19 mouse cellular contexts compared by ENCODE assay signal in the genomic region with DNA sequence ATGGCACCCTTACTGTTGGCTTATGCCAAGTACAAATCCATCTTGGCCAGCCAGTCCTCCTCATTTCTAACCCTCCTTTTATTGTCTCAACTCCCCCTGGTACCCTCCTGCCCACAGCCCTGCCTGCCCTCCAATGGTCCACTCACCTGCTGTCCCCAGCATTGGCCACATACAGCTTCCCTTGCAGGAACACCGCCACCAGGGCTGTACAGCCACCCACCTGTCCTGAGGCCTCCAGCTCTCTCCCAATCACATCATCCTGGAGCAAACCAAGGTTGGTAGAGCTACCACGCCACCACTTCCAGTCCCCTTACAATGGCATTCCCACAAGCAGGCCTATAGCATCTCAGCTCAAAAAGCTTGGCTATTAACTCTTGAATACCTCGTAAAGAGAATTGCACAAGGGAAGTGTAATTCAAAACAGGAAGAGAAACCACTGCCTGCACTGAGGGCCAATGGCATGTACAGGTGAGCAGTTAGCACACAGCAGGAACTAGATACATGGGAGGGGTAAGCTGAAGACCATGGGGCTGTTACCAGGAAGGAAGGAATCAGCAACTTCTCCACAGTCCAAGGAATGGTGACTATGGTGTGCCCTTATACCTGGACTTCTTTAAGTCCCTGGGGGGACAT. TPM values are rescaled to one million over a fixed set of nuclear protein-coding genes. Genes with fewer than 3 reads are reported as not detected.
DNase-seq lines count a peak whose midpoint lies in the region; ATAC-seq and TF ChIP-seq lines count a peak whose summit lies in the region.
"Had no signal": no experiment of that assay in that cellular context is flagged by ENCODE, and none has a peak within 500 bp of the region (broad histone marks: within the 10 kb centered on the region; RNA-seq: fewer than 3 reads in every experiment).

No protein-coding gene starts in this region.

- H3K4me1 ChIP-seq in stomach, embryonic 15.5 days: peaks cover 20% of the 10 kb centered on the region
- no peaks in the 10 kb centered on the region for H3K4me1 ChIP-seq in stomach, postnatal 0 days (replicated peaks; ENCODE audit: control insufficient read depth, insufficient read depth)
- H3K4me1 ChIP-seq in limb, embryonic 12.5 days (replicated peaks): peaks cover 24% of the 10 kb centered on the region

- H3K27ac ChIP-seq in stomach, embryonic 15.5 days: no peak overlapping the region
- H3K27ac ChIP-seq in stomach, postnatal 0 days (replicated peaks): no peak overlapping the region
- no peak overlapping the region for H3K27ac ChIP-seq in limb, embryonic 12.5 days
- H3K27ac ChIP-seq: embryonic facial prominence, embryonic 12.5 days; hindbrain, embryonic 10.5 days; neural tube, embryonic 15.5 days had no signal

- H3K27me3 ChIP-seq in stomach, embryonic 15.5 days (replicated peaks): no peaks in the 10 kb centered on the region
- no peaks in the 10 kb centered on the region for H3K27me3 ChIP-seq in stomach, postnatal 0 days (ENCODE audit: control insufficient read depth, insufficient read depth, low read length)
- no peaks in the 10 kb centered on the region for H3K27me3 ChIP-seq in limb, embryonic 12.5 days
- H3K27me3 ChIP-seq: embryonic facial prominence, embryonic 12.5 days; neural tube, embryonic 15.5 days had no signal

- H3K36me3 ChIP-seq in stomach, embryonic 15.5 days: peaks cover 11% of the 10 kb centered on the region
- no peaks in the 10 kb centered on the region for H3K36me3 ChIP-seq in stomach, postnatal 0 days (ENCODE audit: control insufficient read depth, insufficient read depth, low read length)
- H3K36me3 ChIP-seq in limb, embryonic 12.5 days: peaks cover 43% of the 10 kb centered on the region

- peak; percentile 90 for DNase-seq in heart, adult 11 months
- DNase-seq in heart, postnatal 10 days: no peak
- DNase-seq in stomach, postnatal 0 days (ENCODE audit: low spot score): no peak
- DNase-seq in thymus, postnatal 25 days: no peak
- DNase-seq in cerebellum, postnatal 14 days: no peak
- DNase-seq: adrenal gland, adult 2 months; forebrain, postnatal 0 days; kidney, adult 9 months; kidney, postnatal 4 days; retina, postnatal 1 day; thymus, postnatal 36 days had no signal

- TF ChIP-seq CTCF in stomach, postnatal 0 days (IDR thresholded peaks at IDR 0.05; ENCODE audit: low read depth): no peak

- H3K4me3 ChIP-seq in stomach, embryonic 15.5 days (replicated peaks): no peak overlapping the region
- H3K4me3 ChIP-seq in stomach, postnatal 0 days (ENCODE audit: low read depth, low read length): no peak overlapping the region
- no peak overlapping the region for H3K4me3 ChIP-seq in limb, embryonic 12.5 days (replicated peaks)
- H3K4me3 ChIP-seq: neural tube, embryonic 15.5 days had no signal

- TF ChIP-seq EP300 in stomach, postnatal 0 days (optimal IDR thresholded peaks at IDR 0.05): no peak

- WGBS in stomach, embryonic 15.5 days: 88% methylated on average over 3 of the region's 3 CpGs
- WGBS in stomach, postnatal 0 days: 88% methylated on average over 3 of the region's 3 CpGs
- WGBS in limb, embryonic 12.5 days: 76% methylated on average over 3 of the region's 3 CpGs

- no peaks in the 10 kb centered on the region for H3K9me3 ChIP-seq in stomach, embryonic 15.5 days
- H3K9me3 ChIP-seq in stomach, postnatal 0 days (ENCODE audit: control insufficient read depth, low read length): no peaks in the 10 kb centered on the region
- H3K9me3 ChIP-seq in limb, embryonic 12.5 days: no peaks in the 10 kb centered on the region
- H3K9me3 ChIP-seq: embryonic facial prominence, embryonic 12.5 days; G1E; hindbrain, embryonic 10.5 days; neural tube, embryonic 15.5 days had no signal

- intact Hi-C loops in heart, postnatal 10 days (cut with DNase I): no loop called here

- H3K4me2 ChIP-seq in stomach, embryonic 15.5 days: peak overlapping the region; percentile 63; the same call in 1 of the 2 replicates
- H3K4me2 ChIP-seq in stomach, postnatal 0 days (replicated peaks; ENCODE audit: low read depth): no peak overlapping the region
- H3K4me2 ChIP-seq in limb, embryonic 12.5 days: peak overlapping the region; percentile 67; the same call in 1 of the 2 replicates
- H3K4me2 ChIP-seq: neural tube, embryonic 15.5 days had no signal

- no peak overlapping the region for H3K9ac ChIP-seq in stomach, embryonic 15.5 days
- H3K9ac ChIP-seq in stomach, postnatal 0 days (ENCODE audit: low read length): no peak overlapping the region
- peak overlapping the region; percentile 37; the same call in 1 of the 2 replicates for H3K9ac ChIP-seq in limb, embryonic 12.5 days (replicated peaks)
- H3K9ac ChIP-seq: embryonic facial prominence, embryonic 12.5 days; forebrain, postnatal 0 days; neural tube, embryonic 15.5 days had no signal

- no peak for ATAC-seq in stomach, embryonic 15.5 days (ENCODE audit: insufficient read depth, low FRiP score, low read depth)
- no peak for ATAC-seq in stomach, postnatal 0 days (ENCODE audit: low FRiP score, low TSS enrichment)
- no peak for ATAC-seq in limb, embryonic 12.5 days (ENCODE audit: insufficient number of reproducible peaks, insufficient read depth, low FRiP score, low TSS enrichment, low read depth)
- ATAC-seq: forebrain, postnatal 0 days; lung, postnatal 0 days had no signal

RNA-seq across cellular contexts. Expression of gene Ppm1m, which starts 2.3 kb away (rescaled TPM):
- total RNA-seq in heart, postnatal 10 days (2021): 10 to 100 TPM; 15.4 to 19.5 TPM
- polyA plus RNA-seq in stomach, embryonic 15.5 days (2015; fragmentation: Nextera tagmentation; extraction: Ambion mirVana): 39.0 and 42.0 TPM in 2 replicates
- polyA plus RNA-seq in stomach, postnatal 0 days (2015; fragmentation: Nextera tagmentation; extraction: Ambion mirVana): 15.2 and 16.5 TPM in 2 replicates
- 60.4 and 60.7 TPM in 2 replicates for polyA plus RNA-seq in limb, embryonic 12.5 days (2016; fragmentation: Nextera tagmentation; extraction: Ambion mirVana)

RNA-seq across cellular contexts. Expression of gene Twf2, which starts 5.7 kb away (rescaled TPM):
- 100 to 1,000 TPM; 112 to 132 TPM for total RNA-seq in heart, postnatal 10 days (2021)
- 53.9 and 64.0 TPM in 2 replicates for polyA plus RNA-seq in stomach, embryonic 15.5 days (2015; fragmentation: Nextera tagmentation; extraction: Ambion mirVana)
- 27.1 and 27.7 TPM in 2 replicates for polyA plus RNA-seq in stomach, postnatal 0 days (2015; fragmentation: Nextera tagmentation; extraction: Ambion mirVana)
- 62.1 and 69.8 TPM in 2 replicates for polyA plus RNA-seq in limb, embryonic 12.5 days (2016; fragmentation: Nextera tagmentation; extraction: Ambion mirVana)

RNA-seq across cellular contexts. Expression of gene Tlr9, which starts 25.2 kb away (rescaled TPM):
- under 1 TPM; 0.72 to 0.79 TPM for total RNA-seq in heart, postnatal 10 days (2021)
- polyA plus RNA-seq in stomach, embryonic 15.5 days (2015; fragmentation: Nextera tagmentation; extraction: Ambion mirVana): 0.12 and 0.15 TPM in 2 replicates
- polyA plus RNA-seq in stomach, postnatal 0 days (2015; fragmentation: Nextera tagmentation; extraction: Ambion mirVana): 0.05 and 0.07 TPM in 2 replicates
- polyA plus RNA-seq in limb, embryonic 12.5 days (2016; fragmentation: Nextera tagmentation; extraction: Ambion mirVana): not detected in 2 replicates
- polyA plus RNA-seq: embryonic facial prominence, embryonic 12.5 days; G1E; hindbrain, embryonic 10.5 days; liver, embryonic 11.5 days; neural tube, embryonic 15.5 days had no signal

RNA-seq across cellular contexts. Expression of gene Wdr82, which starts 26.5 kb away (rescaled TPM):
- 10 to 100 TPM; 72.2 to 81.4 TPM for total RNA-seq in heart, postnatal 10 days (2021)
- polyA plus RNA-seq in stomach, embryonic 15.5 days (2015; fragmentation: Nextera tagmentation; extraction: Ambion mirVana): 19.7 and 20.4 TPM in 2 replicates
- polyA plus RNA-seq in stomach, postnatal 0 days (2015; fragmentation: Nextera tagmentation; extraction: Ambion mirVana): 9.1 and 10.3 TPM in 2 replicates
- polyA plus RNA-seq in limb, embryonic 12.5 days (2016; fragmentation: Nextera tagmentation; extraction: Ambion mirVana): 30.1 and 31.3 TPM in 2 replicates

RNA-seq across cellular contexts. Expression of gene Glyctk, which starts 39.3 kb away (rescaled TPM):
- total RNA-seq in heart, postnatal 10 days (2021): 1 to 10 TPM; 1.7 to 1.8 TPM
- 2.8 and 3.1 TPM in 2 replicates for polyA plus RNA-seq in stomach, embryonic 15.5 days (2015; fragmentation: Nextera tagmentation; extraction: Ambion mirVana)
- 0.70 and 0.75 TPM in 2 replicates for polyA plus RNA-seq in stomach, postnatal 0 days (2015; fragmentation: Nextera tagmentation; extraction: Ambion mirVana)
- polyA plus RNA-seq in limb, embryonic 12.5 days (2016; fragmentation: Nextera tagmentation; extraction: Ambion mirVana): 2.8 and 3.1 TPM in 2 replicates
